Mouse (Mus musculus) heart, embryonic 12.5 days (tissue): ENCODE data around the gene Rpl38. TPM values are rescaled to one million over a fixed set of nuclear protein-coding genes. Genes with fewer than 3 reads are reported as not detected.
A peak's percentile ranks its signal among the peaks of the same experiment; 100 is the strongest.
"Not testable (repeated sequence)": the region's sequence is repeated elsewhere in the genome, so short reads cannot be mapped to it uniquely, and the experiment has no call there.

Source experiments
- ATAC-seq: fragments of 200-750 bp; cut with Nextera tagmentation; 2 replicates; pipeline ENCODE4 v1.8.0; 2017; ENCODE audit warnings: moderate TSS enrichment, moderate library complexity; ENCODE audit not compliant: insufficient number of reproducible peaks, low FRiP score
- H3K27ac ChIP-seq: fragments of 300-500 bp; sonication (generic); 2 replicates; pipeline ENCODE4 v1.5.1; 2016; ENCODE audit warnings: mild to moderate bottlenecking, moderate library complexity; ENCODE audit not compliant: poor library complexity, severe bottlenecking
- H3K27me3 ChIP-seq: fragments of 300-500 bp; sonication (generic); replicated peaks from 2 replicates; pipeline ENCODE4 v1.6.1; 2016; ENCODE audit warnings: mild to moderate bottlenecking, moderate library complexity
- H3K36me3 ChIP-seq: fragments of 300-500 bp; sonication (generic); 2 replicates; pipeline ENCODE4 v1.6.1; 2016; ENCODE audit warnings: mild to moderate bottlenecking, moderate library complexity
- H3K4me1 ChIP-seq: fragments of 300-500 bp; sonication (generic); replicated peaks from 2 replicates; pipeline ENCODE4 v1.6.1; 2016; ENCODE audit warnings: mild to moderate bottlenecking
- H3K4me2 ChIP-seq: fragments of 300-500 bp; sonication (generic); 2 replicates; pipeline ENCODE4 v1.6.1; 2016; ENCODE audit warnings: mild to moderate bottlenecking, moderate library complexity
- H3K4me3 ChIP-seq: fragments of 300-500 bp; sonication (generic); 2 replicates; pipeline ENCODE4 v1.5.1; 2016; ENCODE audit warnings: mild to moderate bottlenecking
- H3K9ac ChIP-seq: fragments of 300-500 bp; sonication (generic); 2 replicates; pipeline ENCODE4 v1.6.1; 2016; ENCODE audit warnings: mild to moderate bottlenecking, moderate library complexity
- H3K9me3 ChIP-seq: fragments of 300-500 bp; sonication (generic); replicated peaks from 2 replicates; pipeline ENCODE4 v1.6.1; 2016; ENCODE audit warnings: mild to moderate bottlenecking, moderate library complexity
- WGBS: fragments of 180-500 bp; shearing (Covaris S2); methylation state at CpG from one replicate; pipeline ENCODE4 v1.1.7; 2016; 5-methylcytosine and 5-hydroxymethylcytosine counted together
- polyA plus RNA-seq: library from polyadenylated mRNA; unstranded; fragments of >200 nt; fragmentation: Nextera tagmentation; extraction: Ambion mirVana; gene quantifications from 2 replicates; pipeline ENCODE4 v1.2.1, GENCODE M21; 2016

Rpl38 gene
- polyA plus RNA-seq, 1 experiment from 2014 or later, result 816 TPM

DNA sequence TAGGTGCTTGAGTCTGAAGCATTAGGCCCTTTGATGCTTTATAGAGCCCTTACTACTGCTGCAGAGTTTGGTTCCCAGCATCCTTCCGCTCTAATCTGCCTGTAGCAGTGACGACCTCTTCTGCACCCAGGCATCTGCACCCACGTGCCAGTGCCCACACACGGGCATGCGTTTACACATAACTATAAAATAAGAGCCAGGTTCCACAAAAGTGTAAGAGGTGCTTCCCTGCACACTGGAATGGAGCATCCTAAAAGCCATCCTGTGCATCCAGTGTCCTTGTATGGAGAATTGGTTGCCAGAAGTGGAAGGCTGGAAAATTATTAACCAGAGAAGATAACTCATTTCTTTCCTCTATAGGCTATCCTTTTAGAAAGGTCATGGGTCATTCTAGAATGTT is 2.8 kb downstream of the Rpl38 start:
- WGBS, result 88% methylated on average over 5 of the region's 5 CpGs
- no peak overlapping the region for H3K4me3 ChIP-seq
- H3K9me3 ChIP-seq, result no peaks in the 10 kb centered on the region
- no peak overlapping the region for H3K4me2 ChIP-seq
- ATAC-seq, result no peak
- peaks cover 40% of the 10 kb centered on the region for H3K36me3 ChIP-seq
- no peak overlapping the region for H3K27ac ChIP-seq
- H3K9ac ChIP-seq, result peak overlapping the region; percentile 49; the same call in 1 of the 2 replicates
- H3K4me1 ChIP-seq, result peaks cover 21% of the 10 kb centered on the region
- H3K27me3 ChIP-seq, result peaks cover 10% of the 10 kb centered on the region

DNA sequence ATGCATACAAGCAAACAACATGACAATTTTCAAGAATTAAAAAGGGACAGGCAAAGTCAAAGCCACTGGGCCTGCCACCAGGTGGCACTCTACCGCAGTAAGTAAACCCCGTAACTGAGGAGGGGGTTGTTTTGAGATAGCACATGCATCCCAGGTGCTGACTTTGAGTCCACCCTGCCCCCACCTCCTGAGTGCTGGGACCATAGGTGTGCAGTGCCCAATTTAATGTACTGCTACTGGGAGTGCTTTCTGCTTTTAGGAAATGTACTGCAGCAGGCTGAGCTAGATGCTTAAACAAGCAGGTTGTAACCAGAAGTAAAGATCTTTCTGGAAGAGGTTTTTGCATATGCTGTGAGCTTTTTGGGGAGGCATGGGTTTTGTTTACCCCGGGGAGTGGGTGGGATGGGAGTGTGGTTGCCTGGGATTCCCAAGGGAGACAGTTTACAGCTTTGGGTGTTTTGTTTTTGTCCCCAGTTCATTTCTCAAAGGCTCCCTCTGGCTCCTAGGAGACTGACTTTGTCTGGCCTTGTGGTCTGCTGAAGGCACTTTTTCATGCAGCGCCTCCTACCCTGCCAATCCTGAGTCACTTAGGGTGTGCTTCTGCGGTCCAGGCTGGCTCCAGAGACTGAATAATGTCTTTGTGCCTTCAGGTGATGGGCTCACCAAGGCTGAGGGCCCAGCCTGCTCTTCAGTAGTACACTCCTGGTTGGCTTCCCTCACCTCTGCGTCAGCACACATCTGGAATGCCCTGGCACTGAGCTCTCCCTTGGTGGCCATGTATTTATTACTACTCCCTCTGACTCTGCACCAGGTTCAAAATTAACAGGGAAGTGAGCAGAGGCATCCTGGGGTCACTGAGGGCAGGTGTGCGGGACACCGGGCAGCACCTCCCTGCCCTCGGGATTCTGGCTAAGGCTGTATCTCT is 4.7 kb downstream of the Rpl38 start:
- WGBS, result 67% methylated on average over 9 of the region's 9 CpGs
- H3K9me3 ChIP-seq, result no peaks in the 10 kb centered on the region
- ATAC-seq, result no peak

DNA sequence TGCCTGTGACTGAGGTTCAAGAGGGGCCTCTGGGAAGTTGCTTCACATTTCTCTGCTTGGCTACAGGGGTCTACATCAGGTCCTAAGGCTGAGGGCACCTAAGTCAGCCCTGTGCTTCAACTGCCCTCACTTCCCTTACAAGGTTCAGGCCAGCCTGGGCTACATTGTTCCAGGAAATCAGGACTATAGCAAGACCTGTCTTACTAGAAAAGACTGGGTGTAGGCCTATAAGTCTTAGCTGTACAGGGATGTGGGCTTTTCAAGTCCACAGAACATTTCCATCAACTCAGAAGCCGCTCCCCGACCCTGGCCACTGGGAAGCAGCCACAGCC is 5.4 kb downstream of the Rpl38 start:
- Histone ChIP-seq H3K9me3 (no peaks in the 10 kb centered on the region), H3K4me3 (no peak overlapping the region), H3K27me3 (peaks cover 8% of the 10 kb centered on the region; the same call in 1 of the 2 replicates), H3K4me1 (peaks cover 32% of the 10 kb centered on the region), H3K4me2 (no peak overlapping the region), H3K9ac (no peak overlapping the region), H3K36me3 (peaks cover 40% of the 10 kb centered on the region), H3K27ac (no peak overlapping the region)
- 65% methylated on average over 2 of the region's 2 CpGs for WGBS
- no peak for ATAC-seq

More for the DNA sequence above, 4.7 kb downstream of the Rpl38 start:
- Histone ChIP-seq H3K27me3 (peaks cover 8% of the 10 kb centered on the region; the same call in 1 of the 2 replicates), H3K36me3 (peaks cover 40% of the 10 kb centered on the region), H3K9ac (no peak overlapping the region), H3K4me3 (no peak overlapping the region), H3K4me2 (no peak overlapping the region), H3K4me1 (peaks cover 32% of the 10 kb centered on the region), H3K27ac (no peak overlapping the region)

DNA sequence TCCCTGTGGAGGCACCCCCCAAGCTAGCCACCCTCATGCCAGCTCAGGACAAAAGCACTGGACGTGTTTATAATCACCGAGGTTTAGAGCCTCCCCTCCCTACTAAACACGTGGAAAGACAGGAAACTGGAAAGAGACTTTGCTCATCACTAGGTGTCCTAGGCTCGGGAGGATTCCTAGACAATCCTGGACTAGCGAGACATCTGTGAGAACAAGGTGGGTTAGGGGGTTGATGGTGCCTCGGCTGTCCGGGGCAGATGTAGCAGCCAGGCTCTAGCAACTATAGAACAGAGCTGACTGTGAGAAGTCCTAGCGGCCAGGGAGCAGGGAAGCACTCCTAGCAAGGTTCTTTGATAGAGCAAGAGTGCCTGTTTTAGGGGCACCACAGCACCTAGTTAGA is 5.9 kb downstream of the Rpl38 start:
- no peak overlapping the region for H3K4me3 ChIP-seq
- peaks cover 35% of the 10 kb centered on the region for H3K4me1 ChIP-seq
- no peak overlapping the region for H3K9ac ChIP-seq
- no peak overlapping the region for H3K27ac ChIP-seq
- H3K4me2 ChIP-seq, result no peak overlapping the region
- peaks cover 40% of the 10 kb centered on the region for H3K36me3 ChIP-seq
- ATAC-seq, result no peak
- H3K9me3 ChIP-seq, result no peaks in the 10 kb centered on the region
- WGBS, result 51% methylated on average over 8 of the region's 8 CpGs
- H3K27me3 ChIP-seq, result peaks cover 8% of the 10 kb centered on the region; the same call in 1 of the 2 replicates

DNA sequence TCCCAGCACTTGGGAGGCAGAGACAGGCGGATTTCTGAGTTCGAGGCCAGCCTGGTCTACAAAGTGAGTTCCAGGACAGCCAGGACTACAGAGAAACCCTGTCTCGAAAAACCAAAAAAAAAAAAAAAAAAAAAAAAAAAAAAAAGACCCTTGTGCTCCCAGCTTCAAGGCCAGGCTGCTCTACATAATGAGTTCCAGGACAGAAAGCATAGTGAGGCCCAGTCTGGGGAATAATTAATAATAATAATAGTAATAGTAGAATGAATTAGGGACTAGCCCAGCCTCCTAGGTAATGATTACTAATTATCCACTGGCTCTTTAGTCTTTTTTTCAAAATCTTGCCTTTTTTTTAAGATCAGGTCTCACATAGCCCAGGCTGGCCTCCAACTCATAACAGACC is 6.5 kb downstream of the Rpl38 start:
- ATAC-seq, H3K27me3 ChIP-seq, H3K27ac ChIP-seq, H3K9me3 ChIP-seq, H3K9ac ChIP-seq: not testable (repeated sequence)
- H3K4me2 ChIP-seq, result peak overlapping the region; percentile 92
- 97% methylated on average over 2 of the region's 3 CpGs for WGBS
- peaks cover 40% of the 10 kb centered on the region for H3K36me3 ChIP-seq
- H3K4me1 ChIP-seq, result peaks cover 37% of the 10 kb centered on the region
- peak overlapping the region; percentile 59 for H3K4me3 ChIP-seq

DNA sequence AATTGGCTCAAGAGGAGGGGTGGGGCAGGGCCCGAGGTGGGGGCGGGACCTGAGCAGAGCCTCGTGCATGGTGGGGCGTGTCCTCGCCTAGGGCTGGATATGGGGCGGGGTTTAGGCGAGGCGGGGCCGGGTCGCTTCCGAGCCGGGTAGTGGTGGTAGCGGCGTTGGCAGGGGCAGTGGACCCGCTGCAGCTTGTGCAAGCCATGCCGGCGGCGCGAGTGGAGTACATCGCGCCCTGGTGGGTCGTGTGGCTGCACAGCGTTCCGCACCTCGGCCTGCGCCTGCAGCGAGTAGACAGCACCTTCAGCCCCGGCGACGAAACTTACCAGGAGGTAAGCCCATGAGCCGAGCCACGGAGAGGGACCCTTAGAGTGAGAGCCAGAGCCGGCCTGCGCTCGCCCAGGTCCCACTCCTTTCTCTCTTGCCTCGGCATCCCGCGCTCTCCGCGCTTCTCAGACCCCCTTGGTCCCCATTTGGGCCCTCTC is 7.1 kb downstream of the Rpl38 start, which contains the start of gene Ttyh2:
Gene Ttyh2, plus strand, starts transcription at position 91 of the 485 bp plus-strand sequence.
- ATAC-seq, result peak; percentile 93
- Histone ChIP-seq H3K4me2 (peak within 1 kb of the TSS; percentile 92), H3K27me3 (peaks cover 8% of the 10 kb centered on the region; the same call in 1 of the 2 replicates), H3K27ac (no peak within 1 kb of the TSS), H3K9me3 (no peaks in the 10 kb centered on the region), H3K36me3 (peaks cover 36% of the 10 kb centered on the region), H3K4me3 (peak within 1 kb of the TSS; percentile 59), H3K4me1 (peaks cover 37% of the 10 kb centered on the region), H3K9ac (peak within 1 kb of the TSS; percentile 73)
- 0% methylated on average over 37 of the region's 40 CpGs for WGBS

DNA sequence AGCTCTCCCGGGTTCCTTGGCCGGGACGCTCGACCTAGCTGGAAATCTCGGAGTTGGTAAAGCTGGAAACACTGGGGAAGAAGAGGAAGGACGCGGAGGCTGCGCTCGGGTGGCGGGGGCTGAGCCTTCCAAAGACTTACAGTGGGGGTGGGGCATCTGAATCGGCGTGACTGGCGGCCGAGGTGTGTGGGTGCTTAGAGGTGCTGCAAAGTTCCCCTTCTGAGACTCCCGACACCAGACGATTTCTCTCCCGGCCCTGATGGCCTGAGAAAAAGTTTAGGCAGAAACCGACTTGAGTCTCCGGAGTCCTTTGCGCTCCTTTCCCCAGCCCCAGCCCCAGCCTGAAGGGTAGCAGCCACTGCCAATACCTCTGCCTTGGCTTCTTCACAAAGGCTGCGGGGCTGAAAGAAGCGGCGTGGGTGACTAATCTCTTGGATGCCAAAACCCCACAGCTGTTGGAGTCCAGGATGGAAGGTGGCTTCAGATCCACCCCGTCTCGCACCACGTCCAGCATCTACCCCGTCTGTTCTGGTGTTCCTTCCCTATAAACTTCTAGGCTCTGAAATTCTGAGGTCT is 7.6 kb downstream of the Rpl38 start:
- no peak; the same call in 1 of the 2 replicates for ATAC-seq
- Histone ChIP-seq H3K27me3 (peaks cover 8% of the 10 kb centered on the region; the same call in 1 of the 2 replicates), H3K36me3 (peaks cover 31% of the 10 kb centered on the region), H3K4me1 (peaks cover 37% of the 10 kb centered on the region), H3K27ac (no peak overlapping the region), H3K9ac (peak overlapping the region; percentile 73), H3K4me3 (peak overlapping the region; percentile 59), H3K4me2 (peak overlapping the region; percentile 92), H3K9me3 (no peaks in the 10 kb centered on the region)
- WGBS, result 3% methylated on average over 27 of the region's 27 CpGs

DNA sequence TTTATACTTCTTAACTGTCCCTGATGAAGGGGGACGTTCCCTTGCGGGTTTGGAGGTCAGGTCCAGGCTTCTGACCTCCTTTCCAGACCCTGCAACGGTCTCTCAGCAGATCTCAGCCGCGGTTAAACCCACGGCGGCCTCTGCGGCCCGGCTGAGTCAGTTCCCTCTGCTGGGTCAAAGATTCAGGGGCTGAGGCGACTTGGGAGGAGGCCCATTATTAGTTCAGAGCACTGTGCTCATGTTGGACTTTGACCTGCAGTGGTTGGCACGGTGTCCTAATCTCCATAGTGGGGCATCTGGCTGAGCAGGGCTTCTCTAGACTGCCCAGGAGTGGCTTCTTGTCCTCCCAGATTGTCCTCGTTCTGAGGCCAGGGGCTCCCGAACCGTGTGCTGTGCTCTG is 8.1 kb downstream of the Rpl38 start:
- no peak for ATAC-seq
- Histone ChIP-seq H3K9me3 (no peaks in the 10 kb centered on the region), H3K9ac (peak overlapping the region; percentile 73), H3K27me3 (peaks cover 8% of the 10 kb centered on the region; the same call in 1 of the 2 replicates), H3K36me3 (peaks cover 26% of the 10 kb centered on the region), H3K27ac (no peak overlapping the region), H3K4me2 (peak overlapping the region; percentile 92), H3K4me3 (peak overlapping the region; percentile 59), H3K4me1 (peaks cover 36% of the 10 kb centered on the region)
- 10% methylated on average over 14 of the region's 14 CpGs for WGBS

DNA sequence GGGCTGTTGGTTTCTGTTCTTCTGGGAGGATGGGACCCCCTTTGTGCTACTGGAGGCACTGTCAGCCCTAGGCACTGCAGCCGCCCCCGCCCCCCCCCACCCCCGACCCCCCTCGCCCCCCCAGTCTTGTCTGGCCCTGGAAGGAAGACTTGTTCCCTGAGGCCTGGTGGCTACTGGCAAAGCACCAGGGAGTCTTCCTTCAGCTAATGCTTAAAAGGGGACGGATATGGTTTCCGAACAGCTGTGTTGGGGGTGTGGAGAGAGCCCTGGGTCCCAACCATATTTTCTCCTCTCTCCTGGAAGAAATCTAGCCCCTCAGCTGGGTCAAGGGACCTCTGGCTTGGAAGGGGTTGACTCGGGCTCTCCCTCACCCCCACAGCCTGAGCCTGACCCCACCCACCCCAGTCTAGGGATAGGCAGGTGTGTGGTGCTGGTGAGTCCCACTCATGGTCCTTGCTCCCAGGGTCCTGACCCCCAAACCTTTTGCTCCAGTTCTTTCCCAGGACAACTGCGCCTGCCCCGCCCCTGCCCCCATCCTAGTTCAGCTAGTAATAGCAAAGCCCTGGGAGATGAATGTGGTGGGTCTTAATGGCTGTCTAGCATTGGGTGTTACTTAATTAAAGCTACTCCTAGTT is 8.7 kb downstream of the Rpl38 start:
- Histone ChIP-seq H3K27ac (no peak overlapping the region), H3K9me3 (no peaks in the 10 kb centered on the region), H3K4me3 (peak overlapping the region; percentile 59; the same call in 1 of the 2 replicates), H3K4me2 (peak overlapping the region; percentile 92), H3K36me3 (peaks cover 20% of the 10 kb centered on the region), H3K4me1 (peaks cover 36% of the 10 kb centered on the region), H3K9ac (peak overlapping the region; percentile 73; the same call in 1 of the 2 replicates), H3K27me3 (peaks cover 8% of the 10 kb centered on the region; the same call in 1 of the 2 replicates)
- no peak for ATAC-seq
- 56% methylated on average over 9 of the region's 9 CpGs for WGBS

DNA sequence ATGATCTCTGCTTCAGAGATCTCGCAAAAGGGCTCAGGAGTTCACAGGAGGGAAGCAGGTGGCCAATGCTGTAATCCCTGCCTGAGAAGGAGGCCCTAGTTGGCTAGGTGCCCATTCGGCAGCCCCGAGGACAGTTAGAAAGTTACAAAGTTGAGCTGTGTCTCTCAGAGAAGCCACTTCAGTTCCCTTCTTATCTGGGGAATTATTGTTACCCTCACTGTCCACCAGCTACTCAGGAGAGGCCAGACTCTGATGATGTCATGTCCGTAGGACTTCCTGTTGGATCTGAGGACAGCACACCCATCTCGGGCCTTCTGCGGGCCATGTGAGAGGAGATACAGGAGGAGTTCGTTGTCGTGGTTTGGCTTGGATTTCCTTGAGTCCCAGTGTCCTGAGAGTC is 11.3 kb downstream of the Rpl38 start:
- Histone ChIP-seq H3K36me3 (no peaks in the 10 kb centered on the region), H3K27me3 (peaks cover 8% of the 10 kb centered on the region; the same call in 1 of the 2 replicates), H3K27ac (peak overlapping the region; percentile 43), H3K9me3 (no peaks in the 10 kb centered on the region), H3K9ac (0 out of 2 replicates have a peak overlapping the region, but pooled peaks have one; percentile 1), H3K4me2 (no peak overlapping the region), H3K4me1 (peaks cover 45% of the 10 kb centered on the region), H3K4me3 (no peak overlapping the region)
- 35% methylated on average over 8 of the region's 8 CpGs for WGBS
- ATAC-seq, result no peak
